Mouse (Mus musculus) liver, adult (tissue): ENCODE results near the gene Olfr1141.

Experiments
- GATA4 ChIP-seq: IDR thresholded peaks from 2 replicates; pipeline ENCODE4 v1.6.1; 2014; ENCODE audit warnings: mild to moderate bottlenecking, low read length; ENCODE audit not compliant: insufficient replicate concordance

Olfr1141 gene

DNA sequence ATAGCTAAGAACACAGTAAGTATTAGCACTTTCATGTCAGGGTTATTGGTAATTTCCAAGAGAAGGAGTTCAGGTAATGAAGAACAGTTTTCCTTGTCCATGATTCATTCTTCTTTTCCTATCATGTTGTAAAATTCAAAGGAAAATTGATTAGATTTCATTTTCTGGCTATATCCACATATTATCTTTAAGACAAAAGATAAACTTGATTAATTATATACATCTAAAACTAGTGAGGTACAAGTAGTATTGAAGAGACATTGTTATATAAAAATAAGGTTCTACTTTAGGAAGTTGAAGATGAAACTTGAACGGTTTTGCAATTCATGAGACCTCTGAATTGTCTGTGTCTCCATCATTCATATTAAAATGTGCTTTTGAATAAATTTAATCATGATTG lies at the start of gene Olfr1141:
TSS of gene Olfr1141 (minus strand) at position 101 of the 400 bp plus-strand sequence.
- TF ChIP-seq GATA4 = no peak

DNA sequence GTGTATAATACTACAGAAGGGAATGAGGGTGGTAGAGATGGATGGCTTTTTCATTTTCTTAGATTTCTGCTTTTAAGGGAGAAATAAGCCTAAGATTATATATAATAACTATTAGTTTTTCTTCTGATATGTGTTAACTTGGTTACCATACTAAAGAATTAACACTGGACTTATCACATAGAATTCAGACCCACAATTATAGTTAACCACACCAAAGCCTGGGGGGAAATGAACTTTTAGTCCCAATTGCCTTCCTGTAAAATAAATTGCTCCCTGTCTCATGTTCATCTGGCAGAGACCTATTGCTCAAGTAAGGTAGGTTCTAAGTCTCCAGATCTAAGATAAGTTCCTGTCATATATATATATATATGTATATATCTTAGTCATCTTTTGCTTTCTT lies 46.5 kb upstream of the Olfr1141 start, which contains the start of gene Olfr1143:
TSS of gene Olfr1143 (plus strand) at position 301 of the 400 bp plus-strand sequence.
- no peak for TF ChIP-seq GATA4

DNA sequence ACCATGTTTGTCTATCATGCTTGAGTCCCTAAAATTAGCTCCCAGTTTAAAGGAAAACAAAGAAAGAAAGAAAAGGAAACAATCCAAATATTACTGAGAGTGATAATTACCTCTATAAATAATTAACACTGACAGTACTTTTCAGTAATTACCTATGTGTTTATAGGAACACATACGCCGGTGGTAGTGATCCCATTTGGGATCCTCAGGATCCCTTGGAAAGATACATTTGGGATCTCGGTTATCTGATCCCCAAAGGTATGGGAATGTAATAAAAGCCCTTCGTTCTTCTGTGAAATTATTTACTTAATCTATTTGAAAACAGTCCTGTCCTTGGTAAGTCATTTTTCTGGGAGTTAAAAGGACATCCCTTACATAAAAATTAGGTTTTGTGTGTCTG lies 25.4 kb upstream of the Olfr1141 start, which contains the start of gene Olfr152:
TSS of gene Olfr152 (plus strand) at position 301 of the 400 bp plus-strand sequence.
- TF ChIP-seq GATA4 = no peak

DNA sequence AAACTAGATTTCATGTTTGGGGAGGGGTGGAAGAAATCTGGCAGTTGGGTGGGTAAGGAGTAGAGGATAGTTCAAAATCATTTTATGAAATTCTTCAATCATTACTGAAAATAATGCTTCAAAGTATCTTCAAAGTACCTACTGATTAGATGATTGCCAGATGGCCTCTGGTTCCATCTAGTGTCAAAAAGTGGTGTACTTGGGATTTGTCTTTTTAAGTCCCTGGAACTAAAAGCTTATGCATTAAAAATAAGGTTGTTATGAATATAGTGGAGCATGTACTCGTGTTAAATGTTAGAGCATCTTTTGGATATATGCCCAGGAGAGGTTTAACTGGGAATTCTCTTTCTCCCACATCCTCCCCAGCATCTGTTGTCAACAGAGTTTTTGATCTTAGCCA lies 22.4 kb upstream of the Olfr1141 start:
- TF ChIP-seq GATA4 = no peak

DNA sequence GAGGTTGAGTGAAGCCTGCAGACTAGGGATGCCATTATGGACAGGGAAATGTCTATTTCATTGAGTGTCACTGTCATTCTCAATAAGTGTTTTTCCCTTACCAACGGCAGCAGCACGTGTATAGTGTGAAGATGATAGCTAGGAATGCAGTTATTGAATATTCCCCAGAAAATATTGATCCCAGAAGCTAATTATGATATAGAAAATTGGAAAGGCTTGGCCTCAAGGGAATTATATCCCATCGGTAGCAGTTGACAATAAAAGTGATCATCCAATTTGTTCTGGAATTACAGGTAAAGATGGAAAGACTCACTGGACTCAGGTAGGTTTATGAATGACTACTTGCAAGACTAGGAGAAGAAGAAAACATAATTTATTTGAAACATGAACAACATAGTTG lies 10.3 kb downstream of the Olfr1141 start, which contains the start of gene Olfr1140:
TSS of gene Olfr1140 (plus strand) at position 301 of the 400 bp plus-strand sequence.
- no peak for TF ChIP-seq GATA4

DNA sequence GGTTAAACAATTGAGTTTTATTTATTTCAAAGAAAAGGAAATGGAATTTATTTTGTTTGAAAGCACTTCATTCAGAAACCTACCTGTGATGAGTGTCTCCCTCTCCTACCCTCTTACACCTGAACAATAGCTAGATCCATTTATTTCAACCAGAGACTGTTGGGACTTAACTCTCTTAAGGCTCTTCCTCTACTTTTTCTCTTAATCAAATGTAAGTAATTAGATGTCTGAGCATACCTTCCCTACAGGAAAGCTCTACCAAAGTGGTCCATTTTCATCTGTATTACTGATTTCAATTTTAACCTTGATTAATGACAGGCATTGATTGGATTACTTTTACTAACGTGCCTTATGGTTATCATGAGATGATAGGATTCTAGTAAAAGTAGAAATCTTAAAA lies 13.9 kb downstream of the Olfr1141 start, which contains the start of gene Olfr1138:
TSS of gene Olfr1138 (minus strand) at position 101 of the 400 bp plus-strand sequence.
- no peak for TF ChIP-seq GATA4

DNA sequence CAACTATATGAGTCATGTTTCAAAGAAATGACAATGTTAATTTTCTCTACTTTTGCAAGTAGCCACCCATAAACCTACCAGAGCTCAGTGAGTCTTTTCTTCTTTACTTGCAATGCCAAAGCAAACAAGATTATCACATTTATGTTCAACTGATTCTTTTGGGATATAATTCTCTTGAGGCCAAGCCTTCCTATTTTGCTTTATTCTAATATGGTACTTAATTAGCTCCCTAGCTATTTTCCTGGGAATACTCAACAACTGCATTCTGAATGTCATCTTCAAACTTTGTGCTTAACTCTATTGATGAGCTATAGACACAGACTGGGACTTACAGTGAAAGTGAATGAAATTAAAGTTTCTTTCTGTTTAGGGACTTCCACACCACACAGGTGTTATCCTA lies 40.7 kb downstream of the Olfr1141 start, which contains the start of gene Olfr1137:
TSS of gene Olfr1137 (minus strand) at position 101 of the 400 bp plus-strand sequence.
- no peak for TF ChIP-seq GATA4
